Mouse (Mus musculus) right cerebral cortex, postnatal 25 days (tissue): ENCODE results near the gene Osm.
A peak's percentile ranks its signal among the peaks of the same experiment; 100 is the strongest.

Experiments
- DNase-seq: peaks from one replicate; pipeline ENCODE4 v3.0.0; 2022

Osm gene

GRCm38 (mm10) chr11:4216248-4217000 lies 19.8 kb upstream of the Osm start:
- no peak for DNase-seq

DNA sequence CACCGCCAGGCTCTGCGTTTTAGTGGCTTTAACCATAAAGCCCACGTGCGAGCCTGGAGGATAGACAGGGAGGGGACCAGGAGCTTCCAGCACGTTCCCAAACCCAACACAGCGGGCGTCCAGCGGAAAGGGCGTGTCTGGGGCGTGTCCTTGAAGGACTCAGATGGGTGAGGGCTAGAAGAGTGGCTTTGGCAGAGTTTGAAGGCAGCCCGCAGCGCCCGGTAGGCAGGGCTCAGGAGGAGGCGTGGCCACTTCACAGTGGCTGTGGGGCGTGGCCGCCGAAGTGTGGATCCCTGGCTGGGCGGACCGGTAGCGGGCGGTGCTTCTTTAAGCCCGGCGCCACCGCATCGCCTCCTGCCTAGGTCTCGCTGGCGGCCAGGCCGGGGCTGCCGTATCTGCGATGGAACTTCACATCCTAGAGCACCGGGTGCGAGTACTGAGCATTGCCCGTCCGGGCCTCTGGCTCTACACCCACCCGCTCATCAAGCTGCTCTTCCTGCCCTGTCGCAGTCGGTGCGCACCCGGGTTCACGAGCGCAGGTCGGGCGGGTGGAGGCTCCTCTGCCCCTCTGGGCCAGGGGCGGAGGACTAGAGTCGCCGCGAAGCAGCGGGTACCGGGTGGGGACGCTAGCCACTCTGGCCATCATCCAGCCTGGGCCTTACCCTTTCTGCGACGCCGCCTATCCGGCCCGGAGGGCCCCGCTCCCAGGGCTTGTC lies 18.1 kb upstream of the Osm start, which contains the start of gene Castor1:
Castor1 (plus strand) TSS at position 312 of the 716 bp plus-strand sequence.
- DNase-seq = peak; percentile 60

DNA sequence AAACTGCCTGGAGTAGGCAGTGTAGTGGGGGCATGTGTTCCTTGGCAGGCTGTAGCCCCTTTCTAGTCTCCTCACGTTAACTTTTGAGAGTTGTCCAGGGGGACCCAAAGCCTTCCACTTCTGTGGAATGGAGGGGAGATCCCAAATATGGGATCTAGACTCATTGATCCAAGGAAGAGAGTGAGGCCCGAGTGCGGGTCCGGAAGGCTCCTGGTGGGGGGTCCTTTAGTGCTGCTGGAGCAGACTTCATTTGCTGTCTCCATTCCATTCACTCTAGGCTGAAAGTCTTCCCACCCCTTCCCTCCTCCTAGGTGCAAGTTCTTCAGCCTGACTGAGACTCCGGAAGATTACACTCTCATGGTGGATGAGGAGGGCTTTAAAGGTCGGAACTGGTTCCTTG lies 17.6 kb upstream of the Osm start:
- no peak for DNase-seq

- DNase-seq = peak; percentile 67
These were observed 16.9 kb upstream of the Osm start for GRCm38 (mm10) chr11:4219317-4219751.

GRCm38 (mm10) chr11:4219908-4220307 lies 16.3 kb upstream of the Osm start:
- no peak for DNase-seq

DNA sequence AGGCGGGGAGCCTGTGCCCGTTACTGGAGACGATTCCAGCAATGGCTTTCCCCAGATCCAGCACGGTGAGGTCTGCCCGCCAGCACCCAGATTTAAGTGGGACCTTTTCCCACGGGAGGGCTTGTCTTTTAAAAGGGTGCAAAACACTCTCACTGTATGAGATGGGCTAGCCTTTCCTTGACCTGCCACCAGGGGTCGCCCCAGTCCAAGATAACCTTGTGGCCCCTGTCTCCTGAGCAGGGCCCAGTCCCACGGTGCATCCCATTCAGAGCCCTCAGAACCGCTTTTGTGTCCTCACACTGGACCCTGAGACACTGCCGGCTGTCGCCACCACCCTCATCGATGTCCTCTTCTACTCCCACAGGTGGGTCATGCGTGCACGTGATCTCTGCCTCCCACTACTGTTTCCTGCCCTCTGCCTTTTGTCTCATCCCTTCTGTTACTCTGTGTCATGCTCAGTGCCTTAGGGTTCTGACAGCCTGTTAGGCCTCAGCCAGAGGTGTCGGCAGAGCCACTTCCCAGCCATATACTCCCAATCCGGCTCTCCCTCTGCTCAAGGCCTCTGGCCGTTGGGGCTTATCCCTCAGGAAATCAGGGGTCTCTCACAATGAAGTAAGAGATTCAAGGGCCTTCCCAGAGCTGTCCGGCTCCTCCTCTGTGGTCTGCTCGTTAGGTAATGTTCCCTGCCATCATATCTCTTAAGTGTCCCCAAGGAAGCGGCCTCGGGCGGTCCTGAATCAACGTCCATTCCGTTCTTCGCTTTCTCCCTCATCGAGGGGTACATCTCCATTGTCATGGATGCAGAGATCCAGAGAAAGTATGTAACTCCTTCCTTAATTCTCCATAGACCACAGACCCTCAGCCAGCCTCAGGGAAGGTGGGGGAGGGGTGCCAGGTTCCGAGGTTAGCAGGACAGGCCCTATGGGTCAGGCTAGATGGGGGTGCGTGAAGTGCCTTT lies 15.5 kb upstream of the Osm start:
- peak; percentile 42 for DNase-seq

GRCm38 (mm10) chr11:4222046-4222950 lies 13.9 kb upstream of the Osm start:
- no peak for DNase-seq

GRCm38 (mm10) chr11:4223393-4224188 lies 12.6 kb upstream of the Osm start:
- DNase-seq = no peak

GRCm38 (mm10) chr11:4224223-4224622 lies 12.0 kb upstream of the Osm start:
- no peak for DNase-seq

DNA sequence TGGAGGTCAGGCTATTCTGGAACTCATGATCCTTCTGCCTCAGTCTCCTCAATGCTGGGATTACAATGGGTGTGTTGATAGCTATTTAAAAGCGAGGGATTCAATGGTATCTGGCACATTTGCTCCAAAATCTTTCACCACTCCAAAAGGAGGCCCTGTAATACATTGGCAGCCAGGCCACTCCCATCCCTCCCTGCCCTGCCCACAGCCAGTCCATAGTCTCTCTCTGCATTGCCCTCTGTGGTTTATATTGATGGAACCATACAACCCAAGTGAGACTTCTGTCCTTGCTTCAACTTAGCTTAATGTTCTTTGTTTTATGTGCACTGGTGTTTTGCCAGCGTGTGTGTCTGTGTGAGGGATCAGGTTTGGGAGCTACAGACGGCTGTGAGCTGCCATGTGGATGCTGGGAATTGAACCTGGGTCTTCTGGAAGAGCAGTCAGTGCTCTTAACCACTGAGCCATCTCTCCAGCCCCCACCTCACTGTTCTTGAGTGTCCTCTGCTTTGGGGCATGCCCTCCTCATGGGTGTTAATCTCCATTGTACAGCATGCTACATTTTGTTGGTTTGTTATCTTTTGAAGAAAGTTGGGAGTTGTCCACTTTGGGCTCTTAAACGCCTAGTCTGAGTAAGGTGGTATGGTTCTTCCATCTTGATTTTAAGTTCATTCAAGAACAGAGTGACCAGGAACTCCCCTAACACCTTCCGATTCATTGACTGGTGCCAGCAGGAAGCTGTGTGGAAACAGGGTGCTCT lies 9.5 kb upstream of the Osm start:
- no peak for DNase-seq

DNA sequence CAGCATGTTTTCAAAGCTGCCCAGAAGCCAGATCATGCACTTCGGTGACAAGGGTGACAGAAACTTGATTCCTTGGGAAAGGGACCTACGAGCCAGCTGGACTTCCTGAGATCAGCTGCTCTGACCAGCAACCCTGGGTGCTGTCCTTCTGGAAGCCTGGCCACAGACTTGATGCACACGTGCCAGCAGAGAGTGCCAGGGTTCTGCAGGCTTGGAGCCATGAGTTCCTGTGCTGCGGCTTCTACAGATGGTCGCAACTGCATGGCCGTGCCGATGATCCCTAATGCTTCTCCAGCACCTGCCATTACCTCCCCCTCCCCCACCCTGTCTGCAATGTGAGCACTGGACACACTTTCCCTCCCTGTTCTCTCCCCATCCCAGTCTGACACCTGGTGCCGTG lies 7.8 kb upstream of the Osm start:
- no peak for DNase-seq

DNA sequence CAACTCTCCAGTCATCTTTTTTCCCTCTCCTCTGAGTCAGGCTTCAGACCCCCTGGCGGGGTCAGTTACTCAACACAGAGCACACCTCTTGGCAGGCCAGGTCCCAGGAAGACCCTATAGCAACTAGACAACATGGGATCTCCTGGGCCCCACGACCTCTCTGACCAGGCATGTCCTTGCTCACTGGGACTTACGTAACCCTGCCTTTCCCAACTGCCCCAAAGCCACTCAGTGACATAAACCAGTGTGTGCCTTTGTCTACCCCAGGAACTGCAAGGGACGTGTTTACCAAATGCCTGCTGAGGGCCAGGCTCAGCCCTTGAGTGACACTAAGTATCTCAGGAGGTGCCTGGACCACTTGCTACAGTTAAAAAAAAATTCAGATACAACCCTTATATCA lies 6.4 kb upstream of the Osm start:
- DNase-seq = no peak

DNA sequence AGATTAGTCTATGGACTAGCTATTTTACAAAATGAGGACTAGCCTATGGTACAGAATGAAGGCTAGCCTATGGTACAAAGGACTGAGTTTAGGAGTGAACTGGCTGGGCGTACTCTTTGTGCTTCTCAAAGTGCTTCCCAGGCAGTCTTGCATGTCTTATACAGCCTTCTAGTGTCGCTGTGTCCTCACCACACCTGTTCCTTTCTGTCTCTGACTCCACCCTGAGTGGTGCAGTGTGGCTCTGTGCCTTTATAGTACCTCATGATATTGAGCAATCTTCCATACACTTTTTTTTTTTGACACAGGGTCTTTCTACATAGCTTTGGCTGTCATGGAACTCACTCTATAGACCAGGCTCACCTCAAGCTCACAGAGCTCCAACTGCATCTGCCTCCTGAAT lies 4.8 kb upstream of the Osm start:
- no peak for DNase-seq

DNA sequence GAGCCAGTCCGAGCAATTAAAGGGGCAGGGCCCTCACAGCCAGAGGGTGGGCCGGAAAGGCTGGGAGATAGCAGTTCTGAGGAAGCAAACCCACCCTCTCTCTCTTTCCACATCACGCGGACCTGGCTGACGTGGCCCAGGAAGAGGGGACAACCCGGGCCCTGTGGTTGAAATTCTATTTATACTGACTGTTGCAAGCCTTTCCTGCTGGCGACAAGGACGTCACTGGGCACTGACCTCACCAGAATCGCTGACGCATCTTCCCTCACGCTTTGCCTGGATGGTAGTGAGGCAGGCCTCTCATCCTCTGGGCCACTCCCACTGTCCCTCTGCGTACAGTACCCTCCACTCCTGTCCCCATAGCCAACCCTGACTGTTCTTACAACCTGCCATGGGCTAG lies 3.6 kb upstream of the Osm start:
- no peak for DNase-seq

- no peak for DNase-seq
These were observed 1.1 kb upstream of the Osm start for GRCm38 (mm10) chr11:4235052-4235655.

DNA sequence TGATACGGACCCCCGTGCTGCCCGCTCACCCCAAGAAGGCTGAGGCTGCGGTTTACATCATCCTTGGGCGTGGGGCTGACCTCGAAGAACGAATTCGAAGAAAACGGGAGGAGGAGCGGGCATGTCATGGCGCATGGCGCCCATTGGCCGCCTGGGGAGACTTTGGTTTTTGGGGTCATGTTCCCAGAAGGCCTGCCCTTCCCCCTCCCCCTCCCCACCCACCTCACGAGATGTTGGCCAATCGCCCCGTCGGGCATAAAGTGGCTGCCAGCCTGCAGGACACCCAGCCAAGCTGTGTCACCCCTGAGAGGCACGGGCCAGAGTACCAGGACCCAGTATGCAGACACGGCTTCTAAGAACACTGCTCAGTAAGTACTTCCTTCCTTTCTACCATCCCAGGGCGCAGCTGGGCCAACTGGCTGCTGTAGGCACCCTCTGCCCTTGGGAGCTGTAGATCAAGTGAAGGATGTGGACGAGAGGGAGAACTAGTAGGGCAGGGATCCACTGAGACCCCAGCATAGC lies 387 bp downstream of the Osm start:
- no peak for DNase-seq

DNA sequence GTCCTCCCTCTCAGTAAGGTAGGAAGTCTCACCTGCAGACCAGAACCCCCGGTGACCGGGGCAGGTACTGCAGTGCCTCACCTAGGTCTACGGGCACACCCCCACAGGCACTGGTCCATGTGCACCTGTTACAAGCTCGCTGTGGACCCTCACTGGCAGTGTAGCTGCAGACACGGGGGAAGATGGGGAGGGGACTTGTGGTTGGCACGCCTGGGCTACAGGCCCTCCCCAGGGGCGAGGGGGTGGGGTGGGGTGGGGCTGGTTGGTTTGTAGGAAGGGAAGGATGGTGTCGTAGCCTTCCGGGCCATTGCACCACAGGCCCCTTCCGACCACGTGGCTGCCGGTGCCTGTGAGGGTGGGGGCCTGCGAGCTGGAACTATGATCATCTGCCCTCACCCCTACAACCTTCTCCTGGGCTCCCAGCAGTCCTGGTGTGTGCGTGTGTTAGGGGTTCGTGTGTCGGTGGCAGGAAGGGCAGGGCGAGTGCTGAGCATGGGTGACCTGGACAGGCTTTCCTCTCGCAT lies 1.2 kb downstream of the Osm start:
- DNase-seq = no peak

GRCm38 (mm10) chr11:4238167-4238566 lies 1.9 kb downstream of the Osm start:
- no peak for DNase-seq

- DNase-seq = no peak
These were observed 3.5 kb downstream of the Osm start for GRCm38 (mm10) chr11:4239691-4240090.

- no peak for DNase-seq
These were observed 3.9 kb downstream of the Osm start for GRCm38 (mm10) chr11:4240151-4240550.
